Mouse (Mus musculus): Measurements from ENCODE around the gene Olfr1193.
"Not testable (repeated sequence)": the region's sequence is repeated elsewhere in the genome, so short reads cannot be mapped to it uniquely, and the experiment has no call there.

Gene Olfr1193

GRCm38 (mm10) chr2:88675328-88675727 lies at the start of gene Olfr1193:
Gene Olfr1193 (plus strand): TSS chr2:88675628.
- in situ Hi-C loops (cut with MboI, MseI): not testable (repeated sequence)

GRCm38 (mm10) chr2:88640242-88640641 lies 35.2 kb upstream of the Olfr1193 start, which contains the start of gene Olfr1191-ps1:
Gene Olfr1191-ps1 (plus strand): TSS chr2:88640542.
- in situ Hi-C loops (cut with MboI, MseI): not testable (repeated sequence)

- in situ Hi-C loops (cut with MboI, MseI): no loop called here
These were observed 27.2 kb upstream of the Olfr1193 start, which contains the start of gene Olfr1192-ps1 for GRCm38 (mm10) chr2:88648209-88648608. Gene Olfr1192-ps1 (plus strand): TSS chr2:88648509.

- in situ Hi-C loops (cut with MboI, MseI): no loop called here
These were observed 13.7 kb downstream of the Olfr1193 start, which contains the start of gene Olfr1195 for GRCm38 (mm10) chr2:88689087-88689486. Gene Olfr1195 (minus strand): TSS chr2:88689187.

- in situ Hi-C loops (cut with MboI, MseI): no loop called here
These were observed 29.1 kb downstream of the Olfr1193 start, which contains the start of gene Olfr1196 for GRCm38 (mm10) chr2:88704497-88704896. Gene Olfr1196 (minus strand): TSS chr2:88704597.
